Mouse (Mus musculus): Measurements from ENCODE around the gene Ift140.

The Ift140 gene

DNA sequence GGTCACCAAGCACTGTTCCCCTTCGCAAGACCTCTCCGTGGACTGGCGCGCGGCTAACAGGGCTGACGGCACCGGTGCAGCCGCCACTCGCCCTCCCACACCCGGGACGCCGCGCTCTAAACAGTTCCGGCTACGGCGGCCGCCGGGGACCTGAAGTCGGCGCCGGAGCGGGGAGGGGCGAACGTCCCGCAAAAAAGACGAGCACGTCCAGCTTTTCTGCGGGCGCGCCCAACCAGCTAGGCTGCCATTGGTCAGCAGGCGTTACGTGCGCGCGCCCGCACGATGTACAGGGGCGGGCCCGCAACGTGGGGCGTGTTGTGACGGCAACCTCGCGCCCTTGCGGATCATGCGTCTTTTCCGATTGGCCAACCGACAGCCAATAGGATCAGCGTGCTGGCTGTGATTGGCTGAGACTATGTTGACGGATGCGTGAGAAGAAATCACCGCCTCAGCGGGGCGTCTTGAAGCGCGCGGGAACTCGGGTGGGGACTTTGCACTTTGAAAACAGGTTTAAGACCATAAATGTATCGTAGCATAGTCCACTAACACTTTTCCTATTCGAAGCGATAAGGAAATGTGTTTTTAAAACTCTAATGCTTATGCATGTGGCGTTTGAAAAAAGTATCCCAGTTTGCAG, at the start of gene Ift140, which contains the start of gene Cramp1l:
Ift140 (plus strand) TSS at position 431 of the 637 bp plus-strand sequence.
Cramp1l (minus strand) TSS at position 134 of the 637 bp plus-strand sequence.
- DNase-seq, result peak; percentile 100

DNA sequence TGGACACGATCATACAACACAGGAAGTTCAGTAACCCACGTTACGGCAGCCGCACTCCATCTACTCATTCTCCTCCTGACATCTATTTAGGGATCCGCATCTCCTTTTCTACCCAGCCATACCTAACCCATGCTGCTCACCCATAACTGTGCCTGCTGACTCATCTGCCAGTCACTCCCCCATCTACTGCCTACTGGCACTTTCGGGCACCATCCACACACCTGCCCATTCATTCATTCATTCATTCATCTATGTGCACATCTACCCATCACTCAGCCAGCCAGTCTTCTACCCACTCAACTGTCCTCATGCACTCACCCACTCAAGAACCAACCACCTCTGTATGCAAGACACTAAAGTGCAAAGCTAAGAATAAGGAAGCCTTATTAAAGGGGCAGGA, 28.7 kb upstream of the Ift140 start:
- peak; percentile 11 for DNase-seq

DNA sequence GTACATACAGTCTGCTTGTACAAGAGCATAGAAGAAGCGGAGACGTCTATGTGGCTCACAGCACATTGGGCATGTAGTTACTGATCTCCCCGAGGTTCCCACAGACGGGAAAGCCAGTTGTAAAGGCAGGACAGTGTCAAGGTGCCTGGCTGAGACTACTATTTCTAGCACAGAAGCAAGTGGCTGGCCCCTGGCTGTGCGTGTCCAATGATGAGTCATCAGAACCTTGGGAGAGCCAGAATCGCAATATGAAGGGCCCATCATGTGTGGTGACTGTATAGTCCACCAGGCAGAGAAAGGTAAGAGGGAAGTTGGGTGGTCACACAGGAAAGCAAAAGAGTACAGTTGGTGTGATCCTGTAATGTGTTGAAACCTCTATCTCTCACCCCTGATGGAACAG, 21.2 kb upstream of the Ift140 start:
- no peak for DNase-seq

DNA sequence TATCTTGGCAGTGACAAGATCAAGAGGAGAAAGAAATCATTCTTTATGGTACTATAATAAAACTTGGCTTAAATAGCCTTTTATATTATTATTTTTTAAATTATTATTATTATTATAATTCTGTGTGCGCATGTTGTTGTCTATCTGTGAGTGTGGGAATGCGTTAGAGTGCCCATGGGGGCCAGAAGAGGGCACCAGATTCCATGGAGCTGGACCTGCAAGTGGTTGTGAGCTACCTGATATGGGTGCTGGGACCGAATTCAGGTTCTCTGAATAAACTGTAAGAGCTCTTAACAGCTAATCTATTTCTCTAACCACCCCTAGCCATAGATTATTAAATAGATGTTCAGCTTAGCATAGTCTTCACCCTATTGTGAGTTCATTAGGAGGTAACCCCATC, 10.8 kb upstream of the Ift140 start:
- no peak for DNase-seq

DNA sequence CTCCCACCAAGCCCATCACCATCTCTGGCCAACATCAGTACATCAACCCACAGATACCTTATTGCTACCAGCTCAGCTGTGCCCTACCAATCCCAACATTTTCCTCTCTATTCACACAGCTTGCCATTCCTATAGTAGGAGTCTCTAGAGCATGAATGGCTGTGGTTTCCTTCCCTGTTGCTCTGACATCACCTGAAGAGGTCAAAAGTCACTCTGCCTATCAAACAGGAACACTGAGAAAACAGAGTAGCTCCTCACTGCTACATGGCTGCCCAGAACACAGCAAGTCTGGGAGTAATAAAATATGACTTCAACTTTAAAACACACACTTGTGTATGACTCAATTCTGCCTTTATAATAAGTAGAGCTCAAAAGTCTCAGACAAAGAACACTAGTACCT, 8.4 kb upstream of the Ift140 start:
- DNase-seq, result no peak

DNA sequence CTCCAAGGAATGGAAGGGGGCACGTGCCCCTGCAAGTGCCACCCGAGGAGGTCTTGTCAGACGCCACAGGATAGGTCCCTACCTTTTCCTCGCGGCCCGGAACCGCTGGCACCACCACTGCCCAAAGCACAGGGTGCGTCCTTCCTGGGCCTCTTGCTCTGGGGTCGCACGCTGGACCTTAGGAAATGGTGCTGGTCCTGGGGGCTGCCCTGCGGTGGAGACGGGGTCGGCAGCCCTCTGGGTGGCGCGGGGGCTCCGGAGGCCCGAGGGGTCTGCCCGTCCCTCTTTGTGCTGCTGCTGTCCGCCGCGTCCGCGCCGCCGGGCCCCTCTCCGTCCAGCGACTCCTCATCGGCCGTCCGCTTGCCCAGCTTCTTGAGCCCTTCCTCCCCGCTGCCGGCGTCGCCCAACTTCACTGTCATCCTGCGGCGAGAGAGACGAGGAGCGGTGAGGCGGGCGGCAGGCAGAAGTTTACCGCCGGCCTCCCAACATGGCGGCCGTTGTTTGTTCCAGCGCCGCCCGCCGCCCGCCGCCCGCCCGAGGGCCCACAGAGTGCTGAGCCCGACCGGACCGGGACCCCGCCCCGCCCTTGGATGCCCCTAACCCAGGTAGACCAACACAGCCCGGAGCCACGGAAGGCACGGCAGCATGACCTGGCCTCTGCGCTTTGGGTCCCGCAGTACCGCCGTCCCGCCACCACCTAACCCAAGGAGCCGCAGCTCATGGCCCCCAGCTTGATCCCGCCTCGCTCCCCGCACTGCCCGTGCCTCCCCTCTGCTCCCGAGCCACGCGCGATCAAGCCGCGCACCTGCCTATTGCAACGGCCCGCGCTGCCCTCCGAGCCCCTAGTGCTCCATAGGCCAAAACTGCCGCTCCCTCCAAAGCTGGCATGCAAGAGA, 2.0 kb upstream of the Ift140 start:
- DNase-seq, result peak; percentile 16

DNA sequence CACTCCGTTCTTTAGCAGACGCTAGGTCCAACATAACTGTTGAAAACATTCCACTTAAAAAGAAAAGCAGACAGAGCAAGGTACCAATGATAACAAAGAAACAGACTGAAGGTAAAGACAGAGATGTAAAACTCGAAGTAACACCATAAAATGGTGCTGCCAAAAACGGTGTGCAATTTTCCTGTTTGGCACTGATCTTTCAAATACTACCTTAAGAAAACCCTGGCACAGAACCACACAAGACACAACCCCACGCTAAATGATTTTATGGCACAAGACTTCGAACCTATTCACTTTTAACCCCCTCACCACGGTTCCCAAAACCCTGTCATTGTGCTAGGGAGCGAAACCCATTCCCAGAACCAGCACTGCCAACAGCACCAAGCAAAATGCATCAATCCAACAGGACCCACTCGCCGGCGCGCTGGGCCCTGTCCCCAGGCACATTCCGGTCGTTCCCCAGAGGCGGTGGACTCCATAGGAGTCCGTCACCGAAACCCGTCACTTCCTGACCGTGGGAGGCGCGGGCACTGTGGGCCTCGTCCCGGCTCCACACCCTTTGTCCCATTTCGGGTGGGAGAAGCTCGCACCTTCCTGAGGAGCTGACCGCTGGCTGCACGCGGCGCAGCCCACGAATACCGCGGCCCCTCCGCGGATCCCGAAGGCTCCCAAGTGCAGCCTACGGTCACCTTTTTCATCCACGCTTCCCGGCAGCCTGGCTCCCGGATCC, 879 bp upstream of the Ift140 start:
- peak; percentile 63 for DNase-seq

DNA sequence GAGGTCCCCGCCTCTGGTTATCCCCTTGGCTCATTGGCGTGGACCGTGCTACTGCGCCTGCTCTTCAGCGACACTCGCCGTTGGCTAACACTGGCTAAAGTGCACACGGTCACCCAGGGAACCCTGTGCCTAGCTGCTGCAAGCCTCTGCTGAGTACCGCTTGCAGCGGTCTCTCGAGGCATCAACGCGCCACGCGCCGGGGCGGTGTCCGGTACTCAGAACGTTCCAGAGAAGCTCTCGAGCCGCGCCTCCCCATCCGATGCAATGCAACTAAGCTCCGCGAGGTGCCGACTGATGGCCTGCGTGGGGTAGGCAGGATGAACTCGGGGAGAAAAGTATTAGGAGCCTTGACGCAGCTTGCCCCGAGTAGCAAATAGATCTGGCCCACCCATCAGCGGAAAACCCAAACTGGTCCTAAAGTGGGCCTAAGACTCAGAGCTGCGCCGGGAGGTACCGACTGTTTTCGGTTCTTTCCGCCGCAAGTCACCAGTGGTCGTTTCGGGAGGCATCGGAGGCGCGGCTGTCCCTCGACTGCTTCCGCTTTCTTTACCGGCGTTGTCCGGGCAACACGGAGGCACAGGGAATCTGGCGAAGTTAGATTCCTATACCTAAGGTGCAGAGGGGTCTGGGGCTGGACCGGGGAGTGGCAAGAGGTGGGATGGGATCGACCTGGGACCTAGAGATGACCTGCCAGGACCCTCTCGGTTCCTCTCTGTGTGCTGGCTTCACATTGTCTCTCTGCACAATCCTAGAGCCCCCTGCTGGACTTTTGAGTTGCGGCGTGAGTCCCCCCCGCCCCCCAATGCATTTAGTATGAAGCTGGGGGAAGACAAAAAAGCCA, 627 bp downstream of the Ift140 start:
- DNase-seq, result peak; percentile 82

DNA sequence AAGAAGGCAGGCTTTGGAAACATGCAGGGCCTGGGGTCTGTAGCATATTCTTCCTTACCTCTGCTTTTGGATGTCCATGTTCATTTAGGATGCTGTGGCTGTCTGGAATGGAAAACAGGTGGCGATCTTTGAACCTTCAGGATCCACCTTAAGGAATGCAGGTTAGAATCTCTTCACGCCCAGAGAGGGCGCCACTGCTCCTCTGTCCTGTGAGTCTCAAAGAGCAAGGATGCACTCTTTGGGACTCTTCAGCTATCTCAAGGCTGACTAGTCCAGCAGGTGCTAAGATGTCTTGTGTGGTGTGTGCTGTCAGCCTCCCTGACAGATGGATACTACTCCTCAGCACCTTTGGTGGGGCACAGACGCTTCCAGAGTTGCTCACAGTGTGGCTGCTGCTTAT, 20.3 kb downstream of the Ift140 start:
- no peak for DNase-seq

DNA sequence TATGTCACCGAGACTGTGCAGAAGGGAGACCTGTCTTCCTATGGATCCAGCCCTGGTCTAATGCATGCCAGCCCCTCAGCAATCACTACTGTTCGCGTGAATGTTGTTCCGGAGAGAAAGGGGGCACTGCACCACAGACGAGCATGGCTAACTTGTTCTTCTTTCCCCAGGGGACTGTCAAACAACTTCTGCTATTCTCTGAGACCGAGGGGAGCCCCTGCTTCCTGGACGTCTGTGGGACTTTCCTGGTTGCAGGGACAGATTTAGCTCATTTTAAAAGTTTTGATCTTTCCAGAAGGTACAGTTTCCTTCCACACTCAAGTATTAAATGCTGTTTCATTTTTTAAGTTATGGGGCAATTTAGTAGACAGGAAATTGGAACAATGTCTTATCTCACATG, 29.0 kb downstream of the Ift140 start:
- no peak for DNase-seq

DNA sequence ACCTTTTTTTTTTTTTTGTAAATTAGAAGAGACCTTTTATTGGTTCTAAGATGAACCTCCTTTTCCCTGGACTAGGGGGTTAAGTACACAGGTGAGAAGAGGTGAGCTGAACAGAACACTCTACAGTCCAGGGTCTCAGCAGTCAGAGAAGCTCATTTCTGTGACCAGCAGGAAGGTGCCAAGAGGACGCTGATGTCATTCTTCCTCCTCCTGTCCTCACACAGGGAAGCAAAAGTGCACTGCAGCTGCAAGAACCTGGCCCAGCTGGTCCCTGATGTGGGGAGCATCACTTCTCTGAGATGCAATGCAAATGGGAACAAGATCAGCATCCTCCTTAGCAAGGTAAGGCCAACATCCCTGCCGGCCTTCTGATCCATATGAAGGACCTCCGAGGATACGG, 29.4 kb downstream of the Ift140 start:
- no peak for DNase-seq

DNA sequence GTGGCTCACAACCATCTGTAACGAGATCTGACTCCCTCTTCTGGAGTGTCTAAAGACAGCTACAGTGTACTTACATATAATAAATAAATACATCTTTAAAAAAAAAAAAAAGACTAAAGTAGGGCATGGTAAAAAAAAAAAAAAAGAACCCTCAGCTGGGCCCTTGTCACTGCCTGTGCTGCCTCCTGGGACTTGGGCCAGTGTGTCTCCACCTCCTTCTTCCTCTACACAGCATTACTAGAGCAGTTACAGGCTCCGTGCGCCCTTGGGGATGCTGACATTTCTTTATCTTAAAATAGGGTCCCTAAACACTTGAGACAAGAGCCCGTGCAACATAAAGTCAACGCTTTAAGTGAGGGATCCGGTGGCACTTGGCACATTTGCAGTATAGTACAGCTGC, 31.3 kb downstream of the Ift140 start:
- no peak for DNase-seq

DNA sequence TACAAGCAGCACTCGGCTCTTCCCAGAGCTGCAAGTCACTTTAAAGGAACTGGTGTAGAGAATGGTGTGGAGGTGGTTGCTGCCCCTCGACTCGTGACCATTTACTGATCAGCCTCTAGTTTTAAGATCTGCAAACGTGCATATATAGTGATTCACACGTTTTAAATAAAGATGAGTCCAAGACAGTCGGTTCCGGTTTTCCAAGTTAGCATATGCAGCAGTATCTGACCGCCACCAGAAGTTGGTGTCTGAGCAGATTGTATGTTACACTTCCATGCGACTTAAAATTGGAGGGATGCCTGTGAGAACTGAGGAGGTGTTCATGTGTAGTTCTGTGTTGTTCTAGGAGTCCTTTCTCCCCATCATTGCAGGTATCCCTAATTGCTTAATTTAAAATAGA, 37.4 kb downstream of the Ift140 start:
- DNase-seq, result peak; percentile 14

DNA sequence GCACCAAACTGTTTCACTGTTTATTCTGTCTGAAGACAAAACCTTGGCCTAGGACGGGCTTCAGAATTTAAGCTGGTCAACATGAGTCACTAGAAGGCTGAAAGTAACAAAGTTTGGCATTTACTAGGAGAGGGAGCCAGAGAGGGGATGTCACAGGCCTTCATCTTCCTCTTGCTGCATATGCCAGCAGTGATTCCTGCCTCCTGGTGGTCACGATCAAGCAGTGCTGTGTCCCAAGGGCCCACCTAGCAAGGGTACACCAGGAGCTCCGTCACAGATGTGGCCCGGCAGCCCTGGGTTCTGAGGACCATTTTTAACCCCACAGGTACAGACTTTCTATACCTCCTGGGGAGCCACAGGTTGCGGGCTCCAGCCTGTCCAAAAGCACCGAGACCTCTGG, 41.2 kb downstream of the Ift140 start:
- no peak for DNase-seq

DNA sequence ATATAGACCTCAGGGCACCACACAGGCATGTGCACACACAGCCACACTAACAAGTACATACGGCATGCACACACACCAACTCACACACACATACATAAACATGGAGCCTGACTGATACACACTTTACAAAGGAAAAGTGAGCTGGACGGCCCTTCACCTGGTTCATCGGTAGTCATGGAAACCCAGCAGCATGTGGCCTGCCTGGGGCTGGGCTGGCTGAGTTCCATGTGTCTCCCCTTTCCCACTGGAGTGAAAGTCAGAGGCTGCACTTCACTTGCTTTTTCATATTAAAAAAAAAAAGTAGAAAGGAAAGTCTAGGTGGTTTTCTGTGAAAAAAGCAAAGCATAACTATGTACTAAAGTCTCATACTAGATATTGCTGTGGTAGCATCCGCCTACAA, 47.4 kb downstream of the Ift140 start:
- DNase-seq, result no peak

DNA sequence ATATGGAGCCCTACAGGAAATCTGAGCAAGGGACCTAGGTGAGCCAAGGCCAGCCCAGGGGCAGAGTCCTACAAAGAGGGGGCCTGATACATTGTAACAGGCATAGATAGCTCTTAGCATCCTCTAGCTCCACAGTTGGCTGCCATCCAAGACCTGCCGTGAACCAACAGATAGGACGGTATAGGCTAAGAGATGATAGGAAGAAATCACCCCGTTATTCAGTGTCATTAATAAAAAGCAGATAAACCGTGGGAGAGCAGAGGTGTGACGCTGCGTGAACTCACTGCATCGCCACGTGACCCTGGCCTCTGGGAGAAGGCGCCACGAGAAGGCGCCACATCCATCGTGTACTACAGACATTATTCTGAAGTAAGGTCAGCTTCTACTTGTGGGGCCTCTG, 48.0 kb downstream of the Ift140 start:
- DNase-seq, result no peak

DNA sequence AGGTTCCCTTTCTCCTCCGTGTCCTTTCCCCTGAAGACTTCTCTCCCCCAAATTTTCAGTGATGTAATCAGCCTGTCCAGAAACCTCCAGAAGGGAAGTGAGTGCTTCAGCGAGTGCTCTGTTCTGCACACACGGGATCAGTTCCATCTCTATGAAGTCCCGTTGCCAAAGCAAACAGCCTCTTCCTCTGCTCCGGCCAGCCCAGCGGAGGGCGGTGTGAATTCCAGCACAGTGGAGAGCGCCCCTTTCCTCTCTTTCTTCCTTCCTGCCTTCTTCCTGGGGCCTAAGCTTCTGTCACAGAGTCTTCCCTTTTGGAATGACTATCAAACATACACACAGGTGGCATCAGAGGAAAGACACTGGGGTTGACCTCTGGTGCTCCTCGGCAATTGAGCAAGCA, 48.5 kb downstream of the Ift140 start:
- no peak for DNase-seq

DNA sequence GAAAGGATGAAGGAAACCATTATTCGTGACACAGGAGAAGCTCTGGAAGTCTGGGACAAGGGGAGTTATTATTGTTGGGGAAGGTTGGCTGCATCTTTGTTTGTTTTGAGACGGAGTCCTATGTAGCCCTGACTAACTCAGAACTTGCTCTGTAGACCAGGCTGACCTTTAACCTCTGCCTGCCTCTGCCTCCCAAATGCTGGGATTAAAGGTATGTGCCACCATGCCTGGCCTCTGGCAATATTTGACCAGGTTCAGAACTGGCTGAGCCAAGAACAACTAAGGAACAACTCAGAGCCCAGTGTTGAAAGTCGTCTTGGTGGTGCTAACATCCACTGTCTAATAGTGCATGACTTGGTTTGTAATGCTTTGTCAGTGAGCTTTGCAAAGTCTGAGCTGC, 49.3 kb downstream of the Ift140 start:
- DNase-seq, result no peak

DNA sequence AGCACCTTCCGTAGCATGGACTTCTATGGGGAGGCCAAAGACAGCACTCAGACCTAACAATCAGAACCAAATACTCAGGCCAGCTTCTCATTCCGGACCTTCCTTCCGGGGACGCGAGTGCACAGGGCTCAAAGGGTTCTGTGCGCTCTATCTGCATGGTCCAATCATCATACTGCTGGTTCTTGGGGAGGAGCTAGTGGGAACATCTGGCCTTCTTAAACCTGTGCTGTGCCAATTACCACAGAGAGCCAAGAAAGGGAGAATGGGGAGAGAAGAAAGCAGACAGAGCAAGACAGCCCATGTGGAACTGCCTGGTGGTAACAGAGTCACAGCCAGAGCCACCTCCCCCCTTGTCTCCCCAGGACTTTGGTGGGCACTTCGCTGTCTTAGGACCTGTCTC, 50.7 kb downstream of the Ift140 start:
- no peak for DNase-seq

DNA sequence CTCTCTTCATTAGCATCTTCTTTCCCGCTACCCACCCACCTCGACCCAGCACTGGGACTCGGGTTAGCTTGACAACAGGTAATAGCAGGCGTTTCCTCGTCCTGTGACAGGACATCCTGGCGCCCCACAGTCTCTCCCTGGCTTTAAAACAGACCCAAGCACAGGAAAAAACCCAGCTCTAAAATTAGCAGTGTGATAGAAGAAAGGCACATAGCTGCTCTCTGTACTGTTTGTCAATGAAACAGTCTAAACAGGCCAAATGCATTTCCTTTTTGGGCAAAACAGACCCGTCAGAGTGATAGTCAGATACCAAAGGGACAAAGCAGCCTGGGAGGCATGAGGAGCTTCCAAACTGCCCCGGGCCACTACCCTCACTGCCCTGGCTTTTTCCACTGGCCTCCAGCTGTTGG, 51.6 kb downstream of the Ift140 start:
- no peak for DNase-seq

DNA sequence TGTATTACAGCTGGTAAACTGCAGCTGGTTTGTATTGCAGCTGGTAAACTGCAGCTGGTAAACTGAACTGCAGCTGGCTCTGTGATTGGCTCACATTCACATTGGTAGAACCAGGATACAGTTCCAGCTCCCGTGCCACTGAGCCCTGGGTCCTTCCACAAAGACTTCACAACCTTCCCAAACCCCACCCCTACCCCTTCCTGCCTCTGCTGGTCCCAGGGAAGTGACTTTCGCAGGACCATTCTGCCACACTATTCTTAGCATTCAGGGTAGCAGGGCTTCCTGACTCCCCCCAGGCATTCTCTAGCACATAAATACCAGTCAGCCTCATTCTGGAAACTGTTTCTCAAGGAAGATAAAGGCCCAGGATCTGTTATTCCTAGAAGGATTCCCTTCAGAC, 52.8 kb downstream of the Ift140 start:
- no peak for DNase-seq

DNA sequence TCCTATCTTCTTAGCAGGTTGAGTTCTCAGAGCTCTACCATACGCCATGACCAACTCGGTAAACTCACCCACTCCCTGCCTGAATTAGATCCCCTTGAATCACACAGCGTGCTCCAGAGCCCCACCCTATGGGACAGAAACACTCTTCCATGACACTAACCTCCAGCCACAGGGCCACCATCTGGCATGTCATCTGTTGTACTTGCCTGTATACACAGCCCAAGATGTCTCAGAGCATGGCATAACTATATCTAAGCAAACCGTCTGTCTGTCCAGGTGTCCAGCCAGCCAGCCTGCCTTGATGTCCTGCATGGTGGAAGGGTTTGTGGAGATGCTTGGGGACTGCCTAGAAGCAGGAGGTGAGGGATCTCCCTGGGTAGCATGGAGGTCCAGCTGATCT, 61.0 kb downstream of the Ift140 start:
- DNase-seq, result no peak
